Mouse (Mus musculus): ENCODE measurements around the gene Myo5c.

DNA sequence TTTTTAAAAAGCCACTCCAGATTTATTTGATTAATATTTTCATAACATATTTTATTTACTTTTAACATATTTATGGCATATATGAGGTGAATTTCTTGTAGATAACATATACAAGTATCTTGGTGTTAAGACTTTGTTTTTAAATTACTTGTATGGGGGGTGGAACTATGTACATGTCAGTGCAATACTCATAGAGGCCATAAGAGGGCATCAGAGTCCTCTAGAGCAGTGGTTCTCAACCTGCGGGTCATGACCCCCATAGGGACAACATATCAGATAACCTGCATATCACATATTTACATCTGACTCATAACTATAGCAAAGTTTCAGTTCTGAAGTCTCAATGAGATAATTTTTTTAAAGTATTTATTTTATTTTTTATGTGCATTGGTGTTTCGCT is 67.5 kb downstream of the Myo5c start:
- TF ChIP-seq CTCF (IDR thresholded peaks at IDR 0.05; ENCODE audit: borderline replicate concordance, control insufficient read depth, extremely low read depth, insufficient read depth, low read length, poor library complexity): no peak
- TF ChIP-seq POLR2A (IDR thresholded peaks at IDR 0.05; ENCODE audit: control insufficient read depth, extremely low read depth, insufficient read depth, low read length, poor library complexity): no peak

Data from thymus, adult 2 months (tissue).